Mouse (Mus musculus): ENCODE measurements at regions not wholly inside any gene's neighbourhood (a gene's known extent, or its start where the extent isn't known, plus 50 kb on each side); places are given as distances from the start of the nearest gene placed in this dataset.

DNA sequence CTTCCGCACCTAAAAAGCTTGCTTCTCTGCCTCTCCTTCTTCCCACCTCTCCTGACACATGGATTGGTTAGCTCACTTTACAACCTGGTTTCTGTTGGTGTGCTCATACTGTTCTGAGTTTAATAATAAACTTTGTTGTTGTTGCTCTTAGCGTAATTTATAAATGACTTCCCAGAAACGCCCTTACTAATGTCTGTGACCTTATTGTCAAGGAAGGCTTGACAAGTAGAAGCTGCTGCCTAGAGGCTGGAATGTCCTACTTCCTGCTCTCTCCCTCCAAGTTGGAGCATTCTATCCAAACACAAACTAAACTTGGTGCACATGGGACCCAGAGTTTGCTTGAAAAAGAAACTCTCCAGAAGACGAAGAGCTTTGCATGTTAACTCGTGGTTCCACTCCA lies 86.9 kb upstream of the Cerkl start:
- TF ChIP-seq CTCF (conservative IDR thresholded peaks at IDR 0.05; ENCODE audit: insufficient read depth, insufficient read length, low read depth, low read length) (no peak), POLR2A (IDR thresholded peaks at IDR 0.05; ENCODE audit: low read depth, low read length) (no peak)
